Mouse (Mus musculus) midbrain, embryonic 11.5 days (tissue): Measurements from ENCODE around the gene Gm10073. TPM values are rescaled to one million over a fixed set of nuclear protein-coding genes. Genes with fewer than 3 reads are reported as not detected.
A peak's percentile ranks its signal among the peaks of the same experiment; 100 is the strongest.
"Not testable (repeated sequence)": the region's sequence is repeated elsewhere in the genome, so short reads cannot be mapped to it uniquely, and the experiment has no call there.

Experiments used
- ATAC-seq: fragments of 200-750 bp; cut with Nextera tagmentation; 2 replicates; pipeline ENCODE4 v1.8.0; 2017; ENCODE audit warnings: moderate TSS enrichment, moderate library complexity; ENCODE audit not compliant: low FRiP score
- DNase-seq: peaks from one replicate; pipeline ENCODE4 v3.0.0; 2015; ENCODE audit warnings: low spot score; ENCODE audit errors: missing footprints
- H3K27ac ChIP-seq: fragments of 300-500 bp; sonication (generic); 2 replicates; pipeline ENCODE4 v1.5.1; 2014; ENCODE audit warnings: low read depth, low read length
- H3K27me3 ChIP-seq: fragments of 300-500 bp; sonication (generic); 2 replicates; pipeline ENCODE4 v1.6.1; 2014; ENCODE audit warnings: mild to moderate bottlenecking, low read length, moderate library complexity, mixed read lengths; ENCODE audit not compliant: control insufficient read depth, insufficient read depth
- H3K36me3 ChIP-seq: fragments of 300-500 bp; sonication (generic); 2 replicates; pipeline ENCODE4 v1.6.1; 2014; ENCODE audit warnings: mild to moderate bottlenecking, low read length, moderate library complexity, mixed read lengths; ENCODE audit not compliant: control insufficient read depth, insufficient read depth
- H3K4me1 ChIP-seq: fragments of 300-500 bp; sonication (generic); 2 replicates; pipeline ENCODE4 v1.6.1; 2014; ENCODE audit warnings: low read length; ENCODE audit not compliant: control insufficient read depth, insufficient read depth
- H3K4me2 ChIP-seq: fragments of 300-500 bp; sonication (generic); 2 replicates; pipeline ENCODE4 v1.6.1; 2014; ENCODE audit warnings: mild to moderate bottlenecking, moderate library complexity
- H3K4me3 ChIP-seq: fragments of 300-500 bp; sonication (generic); 2 replicates; pipeline ENCODE4 v1.5.1; 2014; ENCODE audit warnings: low read depth, low read length
- H3K9ac ChIP-seq: fragments of 300-500 bp; sonication (generic); 2 replicates; pipeline ENCODE4 v1.6.1; 2014; ENCODE audit warnings: low read length
- H3K9me3 ChIP-seq: fragments of 300-500 bp; sonication (generic); 2 replicates; pipeline ENCODE4 v1.6.1; 2016; ENCODE audit warnings: low read length; ENCODE audit not compliant: control insufficient read depth
- WGBS: fragments of 180-500 bp; shearing (Covaris S2); extraction: QIAGEN DNeasy Blood & Tissue Kit; methylation state at CpG from one replicate; pipeline ENCODE4 v1.1.7; 2014; 5-methylcytosine and 5-hydroxymethylcytosine counted together
- polyA plus RNA-seq: library from polyadenylated mRNA; unstranded; fragments of >200 nt; fragmentation: Nextera tagmentation; extraction: Ambion mirVana; gene quantifications from 2 replicates; pipeline ENCODE4 v1.2.1, GENCODE M21; 2014

Gm10073 gene
- 4.6 and 7.5 TPM in 2 replicates for polyA plus RNA-seq

GRCm38 (mm10) chr8:106573168-106573567 is at the start of gene Gm10073:
Gene Gm10073, minus strand, starts transcription at chr8:106573461.
- DNase-seq = peak; percentile 56
- H3K4me1 ChIP-seq, H3K36me3 ChIP-seq, H3K9ac ChIP-seq, H3K27me3 ChIP-seq, H3K9me3 ChIP-seq, H3K27ac ChIP-seq, H3K4me3 ChIP-seq, ATAC-seq, H3K4me2 ChIP-seq: not testable (repeated sequence)
- 48% methylated on average over 19 of the region's 20 CpGs for WGBS

- no peak overlapping the region for H3K4me2 ChIP-seq
- no peaks in the 10 kb centered on the region for H3K27me3 ChIP-seq
- H3K4me1 ChIP-seq = peaks cover 5% of the 10 kb centered on the region
- 71% methylated on average over 5 of the region's 5 CpGs for WGBS
- ATAC-seq = no peak
- H3K4me3 ChIP-seq = no peak overlapping the region
- H3K36me3 ChIP-seq = no peaks in the 10 kb centered on the region
- no peak overlapping the region for H3K27ac ChIP-seq
- DNase-seq = no peak
- no peak overlapping the region for H3K9ac ChIP-seq
- H3K9me3 ChIP-seq = no peaks in the 10 kb centered on the region
Measured at GRCm38 (mm10) chr8:106623016-106623415, 49.8 kb upstream of the Gm10073 start.

- no peaks in the 10 kb centered on the region for H3K27me3 ChIP-seq
- ATAC-seq (no peak), DNase-seq (no peak)
- no peaks in the 10 kb centered on the region for H3K36me3 ChIP-seq
- no peak overlapping the region for H3K4me3 ChIP-seq
- H3K9ac ChIP-seq = no peak overlapping the region
- 93% methylated on average over 2 of the region's 2 CpGs for WGBS
- no peak overlapping the region for H3K27ac ChIP-seq
- H3K4me1 ChIP-seq = peaks cover 11% of the 10 kb centered on the region
- H3K9me3 ChIP-seq = no peaks in the 10 kb centered on the region
- no peak overlapping the region for H3K4me2 ChIP-seq
Measured at GRCm38 (mm10) chr8:106620488-106620887, 47.2 kb upstream of the Gm10073 start.

- DNase-seq = no peak
- no peaks in the 10 kb centered on the region for H3K27me3 ChIP-seq
- H3K4me2 ChIP-seq = no peak overlapping the region
- 58% methylated on average over 9 of the region's 9 CpGs for WGBS
- H3K9ac ChIP-seq = no peak overlapping the region
- no peak for ATAC-seq
- H3K4me3 ChIP-seq = no peak overlapping the region
- H3K27ac ChIP-seq = no peak overlapping the region
- no peaks in the 10 kb centered on the region for H3K36me3 ChIP-seq
- H3K4me1 ChIP-seq = peaks cover 11% of the 10 kb centered on the region
- no peaks in the 10 kb centered on the region for H3K9me3 ChIP-seq
Measured at GRCm38 (mm10) chr8:106619549-106620245, 46.4 kb upstream of the Gm10073 start.

GRCm38 (mm10) chr8:106618324-106618723 is 45.1 kb upstream of the Gm10073 start:
- H3K9ac ChIP-seq = no peak overlapping the region
- H3K4me3 ChIP-seq = no peak overlapping the region
- peaks cover 11% of the 10 kb centered on the region for H3K4me1 ChIP-seq
- H3K36me3 ChIP-seq = no peaks in the 10 kb centered on the region
- DNase-seq (no peak), ATAC-seq (no peak)
- H3K4me2 ChIP-seq = no peak overlapping the region
- WGBS = 63% methylated on average over 6 of the region's 6 CpGs
- no peak overlapping the region for H3K27ac ChIP-seq
- H3K9me3 ChIP-seq = no peaks in the 10 kb centered on the region
- H3K27me3 ChIP-seq = no peaks in the 10 kb centered on the region

GRCm38 (mm10) chr8:106617865-106618264 is 44.6 kb upstream of the Gm10073 start:
- DNase-seq = no peak
- Histone ChIP-seq H3K27me3 (no peaks in the 10 kb centered on the region), H3K9ac (no peak overlapping the region), H3K27ac (no peak overlapping the region), H3K4me2 (no peak overlapping the region), H3K9me3 (no peaks in the 10 kb centered on the region), H3K4me3 (no peak overlapping the region), H3K4me1 (peaks cover 11% of the 10 kb centered on the region), H3K36me3 (no peaks in the 10 kb centered on the region)
- WGBS = 76% methylated on average over 6 of the region's 6 CpGs
- ATAC-seq = no peak

- Histone ChIP-seq H3K9ac (peak overlapping the region; percentile 24), H3K4me1 (peaks cover 11% of the 10 kb centered on the region), H3K27ac (no peak overlapping the region), H3K4me2 (no peak overlapping the region), H3K4me3 (no peak overlapping the region), H3K9me3 (no peaks in the 10 kb centered on the region), H3K36me3 (no peaks in the 10 kb centered on the region), H3K27me3 (no peaks in the 10 kb centered on the region)
- DNase-seq (no peak), ATAC-seq (no peak)
- 12% methylated on average over 6 of the region's 6 CpGs for WGBS
Measured at GRCm38 (mm10) chr8:106617196-106617595, 43.9 kb upstream of the Gm10073 start.

GRCm38 (mm10) chr8:106616679-106617078 is 43.4 kb upstream of the Gm10073 start:
- Histone ChIP-seq H3K27me3 (no peaks in the 10 kb centered on the region), H3K4me2 (no peak overlapping the region), H3K4me1 (peaks cover 11% of the 10 kb centered on the region), H3K9ac (no peak overlapping the region), H3K27ac (no peak overlapping the region), H3K9me3 (no peaks in the 10 kb centered on the region), H3K4me3 (no peak overlapping the region), H3K36me3 (no peaks in the 10 kb centered on the region)
- no peak for ATAC-seq
- DNase-seq = no peak
- 38% methylated on average over 4 of the region's 4 CpGs for WGBS

GRCm38 (mm10) chr8:106615661-106616299 is 42.5 kb upstream of the Gm10073 start:
- no peak for DNase-seq
- no peak overlapping the region for H3K4me2 ChIP-seq
- no peak for ATAC-seq

More at GRCm38 (mm10) chr8:106615661-106616299, 42.5 kb upstream of the Gm10073 start:
- H3K4me3 ChIP-seq = no peak overlapping the region
- H3K4me1 ChIP-seq = peaks cover 11% of the 10 kb centered on the region
- no peaks in the 10 kb centered on the region for H3K36me3 ChIP-seq
- H3K9ac ChIP-seq = no peak overlapping the region
- no peaks in the 10 kb centered on the region for H3K9me3 ChIP-seq
- no peaks in the 10 kb centered on the region for H3K27me3 ChIP-seq
- 80% methylated on average over 10 of the region's 10 CpGs for WGBS
- no peak overlapping the region for H3K27ac ChIP-seq
